Mouse (Mus musculus) spleen, adult 12 weeks (tissue): Measurements from ENCODE around the gene Stx16.

Experiments
- DNase-seq: peaks from one replicate; pipeline ENCODE4 v3.0.0; 2022; ENCODE audit warnings: low spot score

Gene Stx16

GRCm38 (mm10) chr2:174075673-174076432 is at the start of gene Stx16:
Stx16 (plus strand) TSS chr2:174076308.
- DNase-seq: peak; percentile 77

DNA sequence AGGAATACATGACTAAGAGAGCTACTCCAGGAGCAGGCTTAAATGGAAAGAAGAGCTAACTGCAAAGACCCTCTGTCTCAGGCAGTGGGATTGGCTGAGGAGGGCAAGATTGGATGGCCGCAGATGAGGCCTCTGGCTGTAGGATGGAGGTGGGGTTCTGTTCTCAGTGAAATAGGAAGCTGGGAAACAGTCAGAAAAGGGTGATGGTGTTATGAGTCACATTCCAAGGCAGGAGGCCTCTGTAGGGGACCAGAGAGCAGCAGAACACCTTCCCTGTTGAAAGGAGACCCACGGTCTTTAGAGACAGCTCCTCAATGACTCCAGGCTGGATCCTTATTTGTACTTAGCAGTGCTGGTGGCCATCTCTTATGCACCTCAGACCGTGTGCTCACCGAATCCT is 49.7 kb upstream of the Stx16 start:
- no peak for DNase-seq

DNA sequence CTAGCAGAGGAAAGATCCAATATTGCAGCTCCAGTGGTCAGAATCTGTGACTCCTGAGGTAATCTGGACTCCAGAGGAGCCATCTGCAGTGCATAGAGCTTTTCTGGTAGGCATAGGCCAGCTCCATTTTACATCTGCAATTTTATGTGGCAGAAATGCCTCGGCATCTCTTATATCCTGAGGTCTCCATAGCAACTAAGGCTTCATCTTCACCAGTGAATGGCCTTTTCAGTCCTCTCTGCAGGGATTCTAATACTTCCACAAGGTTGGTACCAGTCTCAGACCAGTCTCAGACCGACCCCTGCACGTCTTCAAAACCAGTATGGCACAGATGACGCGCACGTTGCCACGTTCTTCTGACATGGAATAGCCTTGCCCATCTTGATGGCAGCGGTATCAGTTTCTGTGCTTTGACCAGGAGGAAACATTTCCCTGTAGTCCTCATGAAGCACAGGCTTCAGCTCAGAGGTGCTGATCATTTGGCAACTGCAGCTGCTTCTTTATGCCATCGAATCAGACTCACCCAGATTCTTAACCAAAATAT is 42.8 kb upstream of the Stx16 start:
- no peak for DNase-seq

DNA sequence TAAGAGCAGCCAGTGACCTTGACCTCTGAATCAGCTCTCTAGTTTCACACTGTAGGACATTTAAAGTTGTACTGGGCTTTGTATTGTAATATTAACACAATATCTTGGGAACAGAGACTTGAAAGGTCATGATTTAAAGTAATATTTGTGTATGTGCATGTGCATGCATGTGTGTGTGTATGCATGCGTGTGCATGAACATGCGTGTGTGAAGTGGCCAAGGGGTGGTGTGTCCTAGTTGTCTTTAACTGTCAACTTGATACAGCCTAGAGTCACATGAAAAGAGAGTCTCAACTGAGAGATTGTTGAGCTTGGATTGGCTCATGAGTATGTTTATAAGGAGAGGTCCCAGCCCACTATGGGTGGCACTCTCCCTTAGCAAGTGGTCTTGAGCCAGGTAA is 28.5 kb upstream of the Stx16 start:
- DNase-seq: no peak

DNA sequence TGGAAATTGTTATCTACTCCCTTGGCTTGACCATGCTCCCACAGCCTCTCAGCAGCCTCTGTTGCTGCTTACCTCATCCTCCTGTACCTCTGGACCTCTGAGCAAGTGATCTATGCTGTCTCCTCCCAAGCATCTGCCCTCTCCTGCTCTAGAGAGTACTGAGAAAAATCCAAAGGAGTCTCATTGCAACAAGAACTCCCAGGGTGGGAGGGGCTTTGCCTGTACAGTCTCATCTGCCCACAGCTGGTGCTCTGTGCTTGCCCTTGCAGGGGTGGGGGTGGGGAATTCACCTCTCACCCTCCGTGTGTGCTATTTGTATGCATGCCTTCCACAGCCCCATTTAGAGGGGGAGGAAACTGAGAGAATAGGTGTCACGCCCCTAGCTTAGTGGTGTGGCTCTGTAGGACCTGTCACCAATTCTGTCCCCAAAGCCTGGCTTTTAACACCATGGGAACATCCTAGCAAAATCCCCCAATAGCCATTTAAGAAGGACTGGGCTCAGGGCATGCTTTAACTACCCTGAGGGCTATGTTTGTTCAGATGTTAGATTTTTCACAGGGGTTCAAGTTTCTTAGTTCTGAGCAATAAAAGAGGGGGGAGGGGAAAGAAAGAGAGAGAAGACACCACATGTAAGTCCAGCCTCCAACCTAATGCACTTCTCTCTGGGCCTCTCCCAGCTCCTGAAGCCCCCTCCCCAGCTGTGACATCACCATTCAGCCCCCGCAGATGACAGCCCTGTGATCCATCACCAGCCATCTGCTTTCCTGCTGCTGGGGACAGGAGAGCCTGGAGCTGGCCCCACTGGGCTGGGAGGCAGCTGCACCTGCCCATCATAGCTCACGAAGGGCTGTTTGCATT is 26.4 kb upstream of the Stx16 start:
- no peak for DNase-seq

GRCm38 (mm10) chr2:174050339-174050685 is 25.8 kb upstream of the Stx16 start:
- DNase-seq: no peak

DNA sequence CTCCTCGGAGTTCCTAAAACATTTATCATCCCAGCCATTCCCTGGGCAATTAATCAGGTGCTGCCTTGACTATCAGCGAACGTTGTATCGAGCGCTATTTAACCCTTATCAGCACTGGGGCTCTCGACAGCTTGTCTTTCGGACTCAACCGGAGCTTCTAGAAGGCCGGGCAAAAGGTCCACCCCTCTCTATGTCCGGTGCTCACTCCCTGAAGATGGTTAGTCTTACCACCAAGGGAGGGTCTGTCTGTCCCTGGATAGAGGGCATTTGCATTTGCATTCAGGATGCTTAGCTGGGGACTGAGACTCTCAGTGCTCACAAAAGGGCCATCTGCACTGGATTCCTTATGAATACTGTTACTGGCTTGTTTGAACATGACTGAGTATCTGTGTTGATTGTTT is 25.0 kb upstream of the Stx16 start:
- DNase-seq: no peak

DNA sequence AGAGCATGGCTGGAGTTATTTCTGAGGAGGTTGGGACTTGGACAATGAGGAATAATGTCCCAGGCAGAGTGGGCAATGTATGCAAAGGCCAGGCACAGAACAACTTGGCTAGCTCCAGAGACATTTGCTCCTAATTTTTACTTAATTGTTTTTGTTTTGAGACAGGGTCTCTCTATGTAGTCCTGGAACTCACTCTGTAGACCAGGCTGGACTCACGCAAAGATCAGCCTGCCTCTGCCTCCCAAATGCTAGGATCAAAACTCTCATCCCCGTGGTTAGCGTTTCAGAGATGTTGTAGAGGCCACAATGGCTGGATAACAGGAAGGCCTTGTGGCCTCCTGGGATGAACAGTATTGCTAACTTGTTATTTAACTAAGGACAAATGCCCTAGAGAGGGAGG is 21.6 kb upstream of the Stx16 start:
- no peak for DNase-seq

GRCm38 (mm10) chr2:174057730-174058129 is 18.4 kb upstream of the Stx16 start:
- no peak for DNase-seq

GRCm38 (mm10) chr2:174058316-174058939 is 17.7 kb upstream of the Stx16 start:
- no peak for DNase-seq

- no peak for DNase-seq
These were observed 16.3 kb upstream of the Stx16 start for GRCm38 (mm10) chr2:174059591-174060385.

DNA sequence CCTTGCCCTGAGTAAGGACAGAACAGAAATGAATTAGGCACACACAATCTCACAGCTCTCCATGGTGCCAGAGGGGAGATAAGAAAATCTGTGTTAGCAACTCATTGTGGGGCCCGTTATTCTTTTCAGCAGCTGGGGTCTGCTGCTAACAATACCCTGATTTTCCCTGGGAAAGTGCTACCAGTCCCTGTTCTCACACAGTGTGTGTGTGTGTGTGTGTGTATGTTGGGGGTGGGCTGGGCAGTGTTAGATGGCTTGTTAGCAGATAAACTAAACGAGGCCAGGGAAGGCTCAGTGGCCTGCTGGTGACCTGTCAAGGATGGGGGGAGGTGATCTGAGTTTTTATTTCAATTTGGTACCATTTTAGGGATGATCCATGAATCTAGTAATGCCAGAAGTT is 14.9 kb upstream of the Stx16 start:
- DNase-seq: no peak

DNA sequence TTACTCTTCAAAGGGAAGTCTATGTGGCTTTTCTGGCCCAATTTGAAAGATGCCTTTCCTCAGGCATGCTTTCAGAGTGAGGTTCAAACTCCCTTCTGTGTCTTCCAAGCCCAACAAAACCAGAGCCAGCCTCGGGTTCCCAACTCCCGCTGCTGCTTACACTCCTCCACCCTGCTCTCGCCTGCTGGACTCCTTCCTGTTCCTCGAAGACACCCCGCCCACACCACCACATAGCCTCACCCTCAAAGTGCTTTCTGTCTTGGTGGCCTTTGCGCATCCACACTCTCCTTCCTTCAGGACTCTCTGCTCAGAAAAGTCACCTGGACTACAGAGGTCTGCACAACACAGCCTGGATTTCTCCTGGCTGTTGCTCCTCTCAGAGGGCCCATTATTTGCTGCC is 13.0 kb upstream of the Stx16 start:
- no peak for DNase-seq

DNA sequence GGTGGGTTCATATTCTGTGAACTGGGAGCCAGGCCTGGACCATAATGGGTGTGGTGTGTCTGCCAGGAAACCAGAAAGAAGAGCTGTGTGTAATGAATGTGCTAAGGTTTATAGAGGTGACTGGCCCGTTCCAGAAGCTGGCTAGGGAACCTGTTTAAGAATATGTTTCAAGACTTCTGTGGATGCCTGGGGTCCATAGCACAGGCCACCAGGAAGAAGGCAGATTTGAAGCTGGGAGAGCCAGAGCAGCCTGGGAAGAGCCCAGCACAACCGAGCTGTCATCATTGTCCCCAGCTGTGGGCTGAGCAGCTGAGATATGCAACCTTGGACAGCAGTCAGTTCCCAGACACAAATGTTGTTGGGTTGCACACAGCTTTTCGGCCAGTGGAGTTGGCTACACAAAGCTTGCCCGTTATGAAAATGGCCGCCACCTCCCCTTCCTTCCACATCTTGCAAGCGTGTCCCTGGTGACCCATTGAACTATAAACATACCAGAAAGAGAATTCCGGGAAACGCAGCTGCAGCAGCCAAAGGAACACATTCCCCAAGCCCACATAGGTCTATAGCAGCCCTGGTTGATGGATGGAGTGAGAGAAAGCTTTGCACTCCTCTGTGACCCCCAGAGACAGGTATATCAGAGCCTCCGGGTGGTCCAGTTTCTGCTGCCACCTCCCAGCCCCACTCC is 12.4 kb upstream of the Stx16 start:
- no peak for DNase-seq

DNA sequence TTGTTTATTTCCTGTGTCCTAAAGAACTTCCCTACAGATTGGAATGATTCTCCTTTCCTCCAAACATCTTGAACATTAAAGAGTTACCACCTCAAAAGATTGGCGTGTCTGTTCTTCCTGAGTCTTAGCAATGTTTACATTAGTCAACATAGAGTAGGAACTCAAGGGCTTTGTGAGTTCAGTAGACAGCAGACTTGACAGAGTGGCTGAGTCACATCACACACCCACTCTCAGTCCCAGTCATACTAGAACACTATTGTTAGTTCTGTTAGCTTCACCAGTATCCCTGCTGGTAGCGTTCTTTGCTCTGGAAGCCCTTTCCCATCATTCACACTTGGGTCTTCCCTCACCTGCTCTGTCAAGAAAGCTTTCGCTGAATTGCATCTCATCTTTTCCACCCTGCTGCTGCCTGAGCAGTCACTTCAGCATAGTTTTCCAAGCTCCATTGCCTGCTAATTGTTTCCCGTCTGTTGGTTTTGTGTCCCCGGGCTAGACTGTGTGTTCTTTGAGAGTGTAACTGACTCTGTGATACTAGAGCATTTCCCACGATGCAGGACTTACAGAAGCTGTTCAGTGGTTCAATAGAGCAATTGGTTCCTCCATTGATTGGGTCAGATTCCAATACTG is 8.2 kb upstream of the Stx16 start:
- DNase-seq: no peak

DNA sequence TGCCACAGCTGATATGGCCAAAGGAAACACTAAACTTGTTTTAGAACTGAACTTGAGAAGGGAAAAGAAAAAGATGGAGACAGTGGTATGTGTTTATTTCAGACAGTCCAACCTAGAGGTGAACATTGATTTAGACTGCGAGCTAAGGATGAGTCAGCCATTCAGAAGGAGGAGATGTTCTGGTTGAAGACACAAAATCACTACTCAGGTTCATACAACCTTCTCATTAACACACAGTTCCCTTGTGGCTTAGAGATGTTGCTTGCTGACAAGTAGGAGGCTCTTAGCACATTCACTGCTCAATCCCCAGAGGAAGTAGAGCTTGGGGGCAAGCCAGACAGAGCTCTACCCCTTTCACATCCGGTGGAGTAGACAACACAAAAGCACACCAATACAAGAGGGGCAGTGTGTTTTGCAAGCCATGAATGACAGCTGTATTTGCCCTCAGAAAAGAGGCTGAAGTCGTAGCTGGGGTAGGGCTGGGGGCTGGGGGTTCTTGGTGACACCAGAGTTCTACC is 6.5 kb upstream of the Stx16 start:
- no peak for DNase-seq

DNA sequence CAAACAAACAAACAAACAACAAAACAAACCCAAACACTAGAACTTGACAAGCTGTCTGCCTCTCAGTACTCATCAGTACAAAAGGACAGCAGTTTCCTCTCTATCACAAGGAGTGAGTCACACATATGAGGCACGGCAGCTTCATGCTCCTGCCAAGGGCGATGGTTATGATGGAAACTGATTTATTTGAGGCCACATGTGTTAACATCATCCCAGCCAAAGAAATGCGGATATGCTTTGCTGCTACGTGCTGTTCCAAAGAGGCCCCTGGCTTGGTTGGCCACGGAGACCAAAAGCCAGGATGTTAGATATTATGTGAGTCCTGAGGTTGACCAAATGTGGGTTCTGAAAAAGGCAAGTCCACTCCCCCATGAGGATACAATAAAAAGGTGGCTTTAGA is 4.7 kb upstream of the Stx16 start:
- DNase-seq: no peak

- no peak for DNase-seq
These were observed 2.8 kb upstream of the Stx16 start for GRCm38 (mm10) chr2:174073156-174073790.

GRCm38 (mm10) chr2:174074621-174075020 is 1.5 kb upstream of the Stx16 start:
- DNase-seq: no peak

GRCm38 (mm10) chr2:174075072-174075570 is 987 bp upstream of the Stx16 start:
- no peak for DNase-seq
